Mouse (Mus musculus) ZHBTc4 (cell line): Measurements from ENCODE around the gene Dpyd.

Experiments used
- DNase-seq: peaks from one replicate; pipeline ENCODE4 v3.0.0-alpha.2; 2011; ENCODE audit warnings: low read depth, low spot score

The Dpyd gene

DNA sequence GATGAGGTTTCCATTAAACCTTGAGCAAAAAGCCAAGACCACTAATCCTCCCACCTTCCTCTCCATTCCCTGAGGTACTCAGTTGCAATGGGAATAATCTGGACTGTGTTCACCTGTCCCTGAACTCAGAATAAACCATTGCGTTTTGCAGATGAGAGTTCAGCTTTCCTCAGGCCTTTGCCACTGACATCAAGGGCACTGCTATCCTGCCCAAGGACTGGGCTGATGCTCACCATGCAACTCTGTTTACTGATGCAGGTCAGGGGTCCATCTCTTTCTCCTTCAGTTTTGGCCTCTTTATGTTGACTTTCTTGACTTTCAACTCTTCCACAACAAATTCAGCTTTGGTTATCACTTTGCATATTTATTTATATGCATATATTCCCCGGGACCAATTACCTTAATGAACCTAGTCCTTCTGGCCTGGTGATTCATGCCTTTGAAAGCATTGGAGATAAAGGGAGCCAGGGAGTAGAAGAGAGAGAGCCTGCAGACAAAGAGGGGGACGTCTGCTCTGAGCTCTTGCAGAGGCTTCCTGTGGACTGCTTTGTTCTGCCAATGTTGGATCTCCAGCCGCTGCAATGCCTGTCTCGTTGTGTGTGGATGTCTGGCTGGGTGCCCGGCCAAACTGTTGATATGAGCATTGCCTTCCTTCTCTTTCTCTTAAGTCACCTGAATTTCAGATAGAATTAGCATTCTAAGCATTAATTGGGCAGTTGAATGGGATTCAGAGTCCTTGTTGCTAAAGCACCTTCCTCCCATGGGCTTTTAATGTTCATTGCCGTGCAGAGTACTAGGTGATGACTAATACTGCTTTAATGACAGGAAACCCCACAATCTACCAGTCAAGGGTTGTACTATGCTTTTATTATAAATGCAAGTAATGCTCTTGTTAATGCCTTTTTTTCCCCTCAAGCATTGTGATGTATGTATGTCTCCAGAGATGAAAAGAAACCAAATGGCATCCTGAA lies 771.7 kb downstream of the Dpyd start:
- DNase-seq: no peak

DNA sequence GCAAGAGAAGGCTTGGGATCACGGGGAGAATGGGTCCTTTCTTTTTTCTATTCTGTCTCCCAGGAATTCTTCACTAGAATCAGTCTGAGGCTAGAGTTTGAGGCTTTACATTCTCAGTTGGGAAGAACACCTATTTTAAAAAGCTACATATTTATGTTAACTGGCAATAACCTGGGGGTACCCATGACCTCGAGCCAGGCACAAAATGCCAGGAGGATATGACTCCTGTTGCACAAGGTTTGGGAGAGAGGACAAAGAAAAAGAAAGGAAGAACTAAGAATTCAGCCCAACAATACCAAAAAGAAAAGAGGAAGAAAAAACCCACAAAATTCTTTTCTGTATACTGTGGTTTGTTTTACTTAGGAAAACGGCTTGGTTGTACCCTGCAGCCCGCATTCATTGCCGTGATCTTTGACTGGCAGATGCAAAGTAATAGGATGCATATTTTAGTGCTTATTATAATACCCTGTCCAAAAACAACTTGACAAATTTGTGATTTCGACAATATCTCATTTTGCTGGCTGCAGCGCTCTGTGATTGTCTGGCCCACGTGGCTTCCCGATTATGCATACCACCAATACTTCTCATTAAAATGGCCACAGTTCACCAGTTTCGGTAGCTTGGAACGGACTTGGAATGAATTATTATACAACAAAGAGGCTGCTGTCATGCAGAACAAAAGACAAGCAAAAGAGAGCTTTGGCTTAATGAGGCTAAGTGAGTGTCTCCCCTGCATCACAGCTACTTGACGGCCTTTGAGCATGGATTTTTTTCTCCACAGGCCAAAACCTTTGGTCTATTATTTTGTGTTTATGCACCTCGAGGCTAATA lies 799.8 kb downstream of the Dpyd start:
- no peak for DNase-seq

DNA sequence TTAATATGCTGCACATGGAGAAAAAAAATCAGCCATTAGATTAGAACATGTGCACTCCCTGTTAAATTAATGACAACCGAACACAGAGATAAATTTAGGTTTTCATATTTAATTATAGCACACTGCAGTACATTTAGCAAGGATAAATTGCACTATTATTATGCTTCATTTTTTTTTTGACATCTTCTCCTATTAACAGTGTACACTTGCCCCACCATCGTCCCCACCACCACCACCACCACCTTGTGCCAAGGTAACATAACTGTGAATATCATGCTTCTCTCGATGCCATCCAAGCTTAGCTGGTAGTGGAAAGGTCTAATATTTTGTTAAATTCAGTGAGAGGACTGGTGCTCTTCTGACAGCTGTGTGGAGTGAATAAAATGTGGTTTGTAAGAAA lies 800.5 kb downstream of the Dpyd start:
- no peak for DNase-seq

DNA sequence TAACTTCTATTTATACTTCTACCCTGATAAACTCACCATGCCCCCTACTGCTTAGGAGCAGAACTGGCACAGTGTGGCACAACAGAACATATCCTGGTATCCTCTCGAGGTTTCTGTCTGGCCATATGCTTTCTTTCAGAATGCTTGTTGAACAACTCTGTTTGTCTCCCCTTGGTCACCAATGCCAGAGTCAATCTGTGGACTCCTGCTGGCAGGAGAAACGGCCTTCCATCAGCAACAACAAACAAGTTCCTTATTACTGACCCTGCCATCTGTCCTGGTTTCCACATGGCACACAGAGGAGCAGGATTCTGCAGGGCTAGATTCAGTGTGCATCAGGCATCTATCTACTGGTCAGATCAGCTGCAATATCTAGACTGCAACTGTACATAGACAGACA lies 807.0 kb downstream of the Dpyd start:
- DNase-seq: no peak

DNA sequence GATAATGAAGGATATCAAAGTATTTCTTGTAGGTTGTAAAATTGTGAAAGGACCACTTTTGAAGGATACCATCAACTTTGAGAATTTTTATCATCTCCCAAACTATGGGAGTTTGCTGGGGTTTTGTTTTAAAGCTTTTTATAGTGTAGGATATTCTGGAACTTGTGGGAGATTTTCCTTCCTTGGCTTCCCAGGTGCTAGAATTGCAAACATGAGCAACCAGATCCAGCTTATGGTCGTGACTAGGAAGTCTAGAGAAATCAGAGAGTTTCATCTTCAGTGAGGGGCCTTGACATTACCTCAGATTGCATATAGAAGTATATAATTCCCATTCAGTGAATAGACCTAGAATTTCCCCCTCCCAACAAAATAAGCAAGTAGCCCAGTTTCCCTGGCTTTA lies 819.2 kb downstream of the Dpyd start:
- DNase-seq: no peak

DNA sequence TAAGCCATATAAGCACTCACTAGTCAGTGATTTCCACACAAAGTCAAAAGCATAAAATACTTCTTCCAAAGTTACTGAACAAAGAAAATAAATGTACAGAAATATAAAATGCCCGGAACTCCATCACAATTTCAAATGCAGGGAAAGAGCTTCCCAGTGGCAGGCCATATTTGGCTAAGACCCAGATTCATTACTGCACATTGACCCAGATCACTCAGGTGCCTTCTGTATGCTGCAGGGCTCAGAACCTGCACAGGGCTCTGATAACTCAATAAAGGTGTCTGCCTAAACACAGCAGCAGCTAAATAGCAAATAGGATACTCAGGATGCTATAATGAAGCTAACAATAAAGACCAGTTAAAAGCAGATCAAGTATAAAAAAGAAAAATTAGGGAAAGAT lies 820.5 kb downstream of the Dpyd start:
- no peak for DNase-seq

DNA sequence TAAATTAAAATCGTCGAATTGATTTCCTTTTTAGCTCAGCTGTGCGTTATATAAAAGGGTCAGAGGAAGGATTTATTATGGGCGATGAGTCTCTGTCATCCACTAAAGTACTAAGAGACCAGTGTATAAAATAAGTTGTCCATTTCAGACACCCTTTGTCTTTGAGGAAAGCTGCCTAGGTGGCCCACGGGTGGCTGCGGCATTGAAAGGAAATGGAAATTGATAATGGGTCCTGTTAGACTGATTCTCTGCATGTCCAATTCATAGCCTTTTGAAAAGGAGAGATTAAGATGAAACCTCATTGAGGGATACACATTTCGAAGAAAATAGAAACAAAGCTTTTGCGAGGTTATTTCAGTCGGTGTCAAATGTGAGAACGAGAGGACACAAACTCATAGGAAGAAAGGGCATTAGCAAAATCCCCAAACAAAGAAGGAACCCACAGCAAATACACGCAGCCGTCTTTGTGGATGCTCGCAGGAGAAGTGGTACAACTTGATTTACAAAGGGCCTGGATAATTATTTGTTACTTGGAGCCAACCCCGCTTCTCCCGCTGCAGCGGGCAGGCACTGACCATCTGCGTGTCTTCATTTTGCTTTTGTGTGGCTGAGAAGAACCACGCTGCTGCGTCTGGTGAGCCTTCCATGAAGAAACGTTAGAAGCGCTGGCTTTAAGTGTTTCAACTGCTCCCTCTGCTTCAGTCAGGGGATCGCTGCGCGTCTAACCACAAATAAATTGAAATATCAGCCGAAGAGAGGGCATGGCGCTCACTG lies 825.6 kb downstream of the Dpyd start:
- no peak for DNase-seq

DNA sequence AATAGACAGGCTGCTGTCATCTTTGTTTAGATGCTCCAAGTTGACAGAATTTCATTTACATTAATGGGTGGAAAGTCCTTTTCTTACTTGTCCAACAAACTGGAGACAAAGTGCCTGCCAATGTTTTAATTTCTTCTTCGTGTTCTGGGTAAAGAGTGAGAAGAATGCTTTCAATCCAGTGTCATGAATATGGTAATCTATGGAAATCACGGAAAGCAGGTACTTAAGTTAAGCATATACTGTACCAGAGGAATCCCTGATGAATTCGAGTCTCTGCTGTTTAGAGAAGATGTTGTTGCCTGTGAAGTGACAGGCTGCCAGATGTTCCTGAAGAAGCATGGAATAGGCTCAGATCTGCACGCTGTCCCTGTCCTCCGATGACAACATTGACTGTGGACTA lies 835.3 kb downstream of the Dpyd start:
- DNase-seq: no peak

DNA sequence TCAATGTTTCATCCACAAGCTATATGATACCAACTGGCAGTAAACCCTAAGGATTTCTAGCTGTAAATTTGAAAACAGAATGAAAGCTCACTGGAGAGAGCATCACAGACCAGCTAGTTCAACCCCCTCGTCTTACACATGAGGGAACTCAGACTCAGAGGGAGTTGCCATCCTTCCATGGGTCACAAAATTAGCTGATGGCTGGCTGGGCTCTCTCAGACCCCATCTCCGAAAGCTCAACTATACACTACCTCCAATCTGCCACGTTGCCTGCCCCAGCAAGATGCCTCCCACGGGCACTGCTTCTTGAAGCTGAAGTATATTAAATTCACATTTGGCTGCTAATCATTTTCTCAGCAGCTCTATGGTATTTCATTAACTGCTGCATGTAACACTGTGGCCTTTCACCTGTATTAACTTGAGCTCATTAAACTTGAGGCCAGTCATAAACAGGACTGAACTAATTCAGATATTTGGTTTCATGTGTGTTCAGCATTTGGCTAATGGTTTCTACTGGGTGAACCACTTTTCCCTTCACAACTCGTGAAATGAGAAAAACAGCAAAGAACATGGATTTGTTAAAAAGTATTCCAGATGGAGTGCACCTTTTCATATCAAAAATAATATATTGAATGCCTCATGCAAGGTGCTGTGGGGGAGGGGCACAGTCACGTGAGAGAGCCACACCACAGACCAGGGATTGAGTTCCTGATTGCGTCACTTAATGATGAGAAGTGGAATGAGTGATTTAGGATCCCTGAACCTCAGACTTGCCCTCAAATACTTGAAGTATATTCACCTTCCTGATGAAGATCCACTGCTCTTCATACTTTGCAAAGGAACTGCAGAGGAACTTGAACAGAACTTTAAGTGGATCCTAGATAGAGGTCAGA lies 841.2 kb downstream of the Dpyd start:
- no peak for DNase-seq

DNA sequence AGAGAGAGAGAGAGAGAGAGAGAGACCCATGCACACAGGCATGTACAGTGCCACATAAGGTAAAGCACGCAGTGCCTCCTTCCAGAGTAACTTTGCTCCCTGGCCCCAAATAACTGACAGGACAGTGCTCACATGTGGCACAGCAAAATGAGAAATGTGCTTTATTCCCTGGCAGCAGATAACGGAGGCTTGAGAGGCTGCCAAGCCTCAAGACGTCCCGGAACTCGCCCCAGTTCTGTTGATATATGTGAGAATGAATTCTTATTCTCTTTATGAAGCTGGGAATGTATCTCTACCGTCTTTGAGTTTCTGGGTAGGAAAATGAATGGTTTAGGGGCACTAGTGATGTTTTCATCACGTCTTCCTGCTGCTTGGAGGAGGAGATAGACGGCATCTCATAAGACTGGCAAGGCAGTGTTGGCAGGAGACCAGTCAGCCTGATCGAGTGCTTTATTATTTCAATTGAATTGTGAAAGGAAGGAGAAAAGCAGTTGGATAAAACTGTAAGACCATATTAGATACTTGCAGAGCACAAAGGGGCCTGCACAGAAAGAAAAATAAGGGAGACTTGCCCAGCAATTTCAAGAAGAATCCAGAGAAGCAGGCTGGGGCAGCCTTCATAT lies 857.3 kb downstream of the Dpyd start:
- DNase-seq: no peak

DNA sequence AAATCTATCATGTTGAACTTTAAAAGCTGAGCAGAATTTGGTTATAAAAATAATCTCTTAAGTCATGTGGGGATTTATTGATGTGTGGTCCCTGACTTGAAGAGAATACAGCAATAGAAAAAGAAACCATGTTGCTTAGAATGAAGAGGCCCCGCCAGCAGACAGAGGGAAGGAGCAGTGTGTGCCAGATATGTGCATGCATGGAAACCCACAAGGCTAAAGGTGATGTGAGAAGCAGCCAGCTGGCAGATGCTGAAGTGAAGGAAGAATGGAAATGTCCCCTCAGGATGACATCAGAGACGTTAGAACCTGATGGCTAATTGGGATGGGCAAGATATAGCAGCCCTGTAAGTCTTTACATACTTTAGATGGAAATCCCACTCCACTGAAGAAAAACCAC lies 857.8 kb downstream of the Dpyd start:
- DNase-seq: no peak

DNA sequence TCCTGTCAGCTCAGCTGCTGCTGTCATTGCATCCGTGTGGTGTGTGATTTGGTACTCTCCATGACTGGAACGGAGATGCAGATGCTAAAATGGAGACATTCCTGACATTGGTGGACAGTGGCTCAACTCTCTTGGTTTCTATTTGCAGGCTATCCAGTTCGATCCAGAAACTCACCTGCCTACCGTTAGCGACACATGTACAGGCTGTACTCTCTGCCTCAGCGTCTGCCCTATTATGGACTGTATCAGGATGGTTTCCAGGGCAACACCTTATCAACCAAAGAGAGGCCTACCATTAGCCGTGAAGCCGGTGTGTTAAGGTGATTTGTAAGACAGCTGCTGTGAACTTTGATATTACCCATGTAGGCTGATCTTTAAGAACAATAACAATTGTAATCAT lies 869.4 kb downstream of the Dpyd start:
- DNase-seq: no peak

DNA sequence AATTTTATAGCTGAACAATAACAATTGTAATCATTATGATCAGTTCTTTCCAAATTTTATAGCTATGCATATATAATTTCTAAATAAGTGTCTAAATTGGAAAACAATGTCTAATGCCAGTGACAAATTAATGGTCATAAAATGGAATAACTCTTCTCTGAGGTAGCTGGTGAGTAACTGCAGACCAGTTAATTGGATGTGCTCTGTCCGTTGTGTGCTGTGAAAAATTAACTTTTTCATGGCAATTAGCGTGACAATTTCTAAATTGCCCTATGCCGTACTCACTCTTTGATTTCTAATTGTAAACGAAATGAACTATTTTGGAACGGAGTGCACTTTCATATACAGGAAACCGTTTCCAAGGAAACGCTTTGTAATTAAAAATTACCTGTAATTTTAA lies 869.8 kb downstream of the Dpyd start:
- DNase-seq: no peak

DNA sequence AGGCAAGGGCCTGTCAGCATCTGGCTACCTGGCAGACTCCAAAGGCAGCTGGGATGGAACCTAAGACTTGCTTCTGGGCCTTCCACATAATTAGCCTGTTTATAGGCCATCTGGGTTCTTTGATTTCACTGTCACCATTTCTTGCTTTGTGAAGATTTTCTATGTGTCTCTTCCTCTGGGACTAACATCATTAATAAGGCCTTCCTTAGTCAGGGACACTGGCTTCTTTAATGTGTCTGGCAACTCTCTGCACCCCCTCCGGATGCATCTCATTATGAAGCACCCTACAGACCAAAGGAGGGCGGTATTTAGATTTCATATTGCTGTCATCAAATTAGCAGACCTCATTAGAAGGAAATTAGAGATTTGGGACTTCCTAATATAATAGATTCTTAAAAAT lies 885.6 kb downstream of the Dpyd start:
- no peak for DNase-seq

DNA sequence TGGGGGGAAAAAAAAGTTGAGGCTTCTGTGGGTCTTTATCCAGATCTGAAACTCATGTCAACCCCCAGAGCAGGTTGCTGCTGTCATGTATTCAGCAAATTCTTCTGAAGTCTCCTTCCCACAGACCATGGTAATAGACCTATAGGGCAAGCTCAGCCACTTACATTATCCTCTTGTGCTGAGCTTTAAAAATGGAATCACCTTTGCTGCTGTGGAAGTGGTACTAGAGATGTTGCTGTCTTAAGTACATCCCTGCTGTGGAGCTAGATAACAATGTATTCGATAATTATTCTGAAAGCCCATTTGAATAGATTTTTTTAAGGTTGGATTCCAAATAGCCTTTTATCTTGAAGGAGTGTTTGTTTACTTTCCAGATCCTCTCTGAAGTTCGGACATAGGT lies 902.1 kb downstream of the Dpyd start:
- DNase-seq: no peak

DNA sequence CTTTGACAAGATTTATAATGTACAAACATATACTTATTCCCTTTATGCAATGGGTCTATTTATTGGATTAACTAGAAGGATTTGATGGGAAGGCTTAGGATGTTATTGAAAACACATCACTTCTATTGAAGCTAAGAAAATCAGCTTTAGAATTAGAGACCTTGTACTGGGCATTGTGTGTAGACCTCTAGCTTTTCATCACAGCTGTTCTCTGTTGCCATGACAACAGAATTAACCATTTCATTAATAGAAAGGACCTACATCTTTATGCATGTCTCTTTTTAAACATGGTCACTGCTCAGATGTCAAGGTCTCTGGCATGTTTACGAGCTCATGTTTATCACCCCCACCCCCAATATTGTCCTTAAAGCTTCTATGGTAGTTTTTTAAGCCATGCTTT lies 902.5 kb downstream of the Dpyd start:
- DNase-seq: no peak

DNA sequence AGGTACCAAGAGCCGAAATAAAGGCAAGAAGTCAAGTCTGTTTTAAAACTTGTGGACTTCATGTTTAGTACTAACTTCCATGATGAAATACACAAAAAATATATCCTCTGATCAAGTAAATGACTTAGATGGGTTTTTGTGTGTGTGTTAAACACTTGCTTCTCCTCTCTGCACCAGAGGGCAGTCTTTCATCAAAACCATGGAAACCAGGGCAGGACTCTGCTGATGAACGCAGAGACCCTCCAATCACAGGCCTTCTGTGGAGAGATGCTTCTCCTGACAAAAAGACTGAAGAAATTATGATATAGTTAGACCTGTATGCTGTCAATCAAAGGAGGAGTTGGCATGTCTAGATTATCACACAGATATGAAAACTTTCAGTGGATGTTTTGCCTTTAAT lies 905.8 kb downstream of the Dpyd start:
- no peak for DNase-seq
